Mouse (Mus musculus) myocyte (in vitro differentiated cells): ENCODE results near the gene 4921524J17Rik.

Source experiments
- CEBPB ChIP-seq: IDR thresholded peaks from 2 replicates; pipeline ENCODE4 v1.6.1; 2011; ENCODE audit warnings: mild to moderate bottlenecking, moderate library complexity; ENCODE audit not compliant: poor library complexity, insufficient read depth, severe bottlenecking
- E2F4 ChIP-seq: IDR thresholded peaks from one replicate; pipeline ENCODE4 v1.6.1; 2011; ENCODE audit warnings: mild to moderate bottlenecking, control low read depth, moderate library complexity; ENCODE audit not compliant: insufficient read depth
- MAX ChIP-seq: IDR thresholded peaks from one replicate; pipeline ENCODE4 v1.6.1; 2011; ENCODE audit warnings: low read depth, mild to moderate bottlenecking, control low read depth
- POLR2A ChIP-seq: IDR thresholded peaks from one replicate; pipeline ENCODE4 v1.6.1; 2011; ENCODE audit warnings: low read depth, mild to moderate bottlenecking, control low read depth, moderate library complexity; ENCODE audit not compliant: insufficient read length
- POLR2AphosphoS2 ChIP-seq: IDR thresholded peaks from one replicate; pipeline ENCODE4 v1.6.1; 2011; ENCODE audit warnings: low read depth, control low read depth; ENCODE audit not compliant: insufficient read length
- REST ChIP-seq: IDR thresholded peaks from one replicate; pipeline ENCODE4 v1.6.1; 2011; ENCODE audit warnings: mild to moderate bottlenecking, control low read depth, moderate library complexity; ENCODE audit not compliant: insufficient read depth, insufficient read length
- TCF12 ChIP-seq: IDR thresholded peaks from one replicate; pipeline ENCODE4 v1.6.1; 2011; ENCODE audit warnings: mild to moderate bottlenecking, control low read depth; ENCODE audit not compliant: poor library complexity, insufficient read depth, severe bottlenecking
- USF1 ChIP-seq: IDR thresholded peaks from one replicate; pipeline ENCODE4 v1.6.1; 2011; ENCODE audit warnings: low read depth, mild to moderate bottlenecking, control low read depth, moderate library complexity

DNA sequence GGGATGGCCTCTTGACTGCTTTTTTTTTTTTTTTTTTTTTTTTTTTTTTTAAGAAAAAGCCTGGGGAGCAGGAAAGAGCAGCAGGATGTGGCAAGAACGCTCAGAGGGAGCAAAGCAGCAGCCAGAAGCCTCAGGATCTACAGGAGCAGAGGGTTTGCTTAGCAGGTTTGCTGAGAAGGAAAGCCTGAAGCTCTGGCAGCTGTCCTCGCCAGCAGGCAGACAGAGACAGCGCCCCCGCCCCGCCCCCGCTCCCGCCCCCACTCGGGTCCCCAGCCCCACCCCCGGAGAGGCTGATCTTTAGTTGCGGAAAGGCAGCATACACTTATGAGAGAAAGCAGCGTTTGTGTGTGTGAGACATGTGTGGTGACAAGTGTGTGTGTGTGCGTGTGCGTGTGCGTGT lies 19.7 kb upstream of the 4921524J17Rik start:
- TF ChIP-seq REST (no peak), POLR2A (no peak), POLR2AphosphoS2 (no peak), MAX (no peak), E2F4 (no peak), USF1 (no peak), CEBPB (no peak), TCF12 (no peak)
